Mouse (Mus musculus) heart, adult 9 months (tissue): ENCODE measurements around the gene Fancf.

ENCODE experiments used
- DNase-seq, 2 experiments: peaks; one replicate each; pipeline ENCODE4 v3.0.0; 2022; ENCODE audit warnings: low spot score in 2 of 2

The Fancf gene

DNA sequence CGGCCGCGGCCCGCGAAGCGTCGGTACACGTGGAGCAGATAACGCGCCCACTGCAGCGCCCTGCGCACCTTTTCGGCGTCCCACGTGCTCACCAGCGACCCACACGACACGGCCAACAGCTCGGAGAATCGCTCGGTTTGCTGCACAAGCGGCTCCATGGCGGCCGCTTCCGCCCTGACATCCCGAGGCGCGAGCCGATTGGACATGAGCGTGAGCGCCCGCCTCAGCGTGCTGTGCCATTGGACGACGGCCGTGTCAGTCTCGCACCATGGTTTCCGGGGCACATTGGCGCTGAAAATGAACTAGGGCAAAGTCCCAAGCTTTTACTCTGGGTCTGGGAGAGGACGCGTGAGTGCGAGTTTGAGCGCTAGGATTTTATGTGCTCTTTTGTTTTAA, at the start of gene Fancf:
TSS of gene Fancf (minus strand) at position 171 of the 396 bp plus-strand sequence.
- DNase-seq, result peak; percentile 98

DNA sequence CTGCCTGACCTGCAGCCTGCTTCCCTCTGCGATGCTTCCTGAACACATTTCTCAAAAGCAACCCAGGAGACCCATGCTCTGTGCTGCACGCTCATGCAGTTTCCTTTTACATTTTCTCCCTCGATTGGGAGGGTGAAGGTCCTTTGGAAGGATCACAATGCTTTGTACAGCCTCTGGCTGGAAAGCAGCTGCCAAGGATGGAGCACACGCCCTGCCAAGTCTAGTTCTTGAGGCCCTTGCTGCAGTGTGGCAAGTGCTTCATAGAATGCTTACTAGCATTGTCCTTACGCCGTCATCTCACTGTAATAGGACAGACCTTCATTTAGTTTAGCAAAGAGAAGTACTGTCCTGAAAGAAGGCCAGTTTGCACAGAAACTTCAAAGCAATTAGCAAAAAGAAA, 37.0 kb upstream of the Fancf start:
- DNase-seq, result no peak

DNA sequence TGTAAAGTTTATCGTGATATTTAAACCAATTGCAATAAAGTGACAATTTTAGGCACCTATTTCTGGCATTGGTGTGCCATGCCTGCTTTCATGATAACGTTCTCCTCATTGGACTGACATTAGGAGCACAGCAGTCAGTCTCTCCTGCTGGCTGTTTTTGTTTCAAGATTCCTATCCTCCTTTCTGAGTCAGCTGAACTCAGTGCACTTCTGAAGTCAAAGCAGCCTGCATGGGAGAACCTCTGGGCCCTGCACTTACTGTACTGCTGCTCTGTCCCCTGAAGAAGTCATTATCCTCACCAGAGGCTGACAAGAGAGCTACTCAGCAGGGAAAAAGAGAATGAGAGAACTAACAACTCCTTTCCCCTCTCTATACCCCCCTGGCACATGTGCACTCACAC, 32.9 kb upstream of the Fancf start:
- no peak for DNase-seq

DNA sequence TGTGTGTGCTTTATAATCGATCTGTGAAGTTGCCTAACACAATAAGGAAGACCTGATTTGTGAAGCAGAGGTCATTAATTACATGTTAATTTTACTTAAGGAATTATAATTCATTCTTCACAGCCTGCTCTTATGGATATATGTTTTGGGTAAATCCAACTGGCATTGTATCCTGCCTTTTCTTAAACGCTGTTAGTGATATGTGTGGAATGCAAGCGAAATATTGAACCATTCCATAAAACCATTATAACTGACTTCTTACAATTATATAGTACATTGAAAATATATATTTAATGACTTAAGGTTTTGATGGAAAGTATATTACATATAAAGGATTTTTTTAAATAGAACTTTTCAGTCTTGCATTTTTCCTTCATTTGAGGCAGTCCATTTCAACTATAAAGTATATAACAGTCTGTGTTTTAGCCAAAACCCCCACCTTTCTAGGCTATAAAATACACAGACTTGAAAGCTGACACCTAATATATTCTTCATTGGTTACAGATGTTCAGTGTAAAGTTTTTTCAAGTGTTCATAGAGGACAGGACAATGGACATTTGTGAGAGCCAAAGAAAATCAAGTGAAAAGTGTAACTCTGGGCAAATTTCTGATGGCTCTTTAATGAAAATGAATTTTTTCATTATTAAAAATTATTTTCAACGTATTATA, 32.2 kb upstream of the Fancf start:
- DNase-seq, result no peak

DNA sequence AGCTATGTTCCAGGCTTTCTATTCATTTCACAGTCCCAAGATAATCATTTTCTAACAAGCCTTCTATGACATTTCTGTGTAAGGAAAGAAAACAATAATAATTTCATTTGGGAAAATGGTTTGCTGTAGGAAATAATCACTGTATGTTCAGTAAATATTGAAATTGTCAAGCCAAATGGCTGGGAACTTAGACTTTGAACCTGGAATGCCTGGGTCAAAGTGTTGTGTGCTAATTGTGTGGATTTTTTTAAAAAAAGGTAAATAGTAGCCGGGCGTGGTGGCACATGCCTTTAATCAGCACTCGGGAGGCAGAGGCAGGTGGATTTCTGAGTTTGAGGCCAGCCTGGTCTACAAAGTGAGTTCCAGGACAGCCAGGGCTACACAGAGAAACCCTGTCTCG, 30.9 kb upstream of the Fancf start:
- DNase-seq, result no peak

DNA sequence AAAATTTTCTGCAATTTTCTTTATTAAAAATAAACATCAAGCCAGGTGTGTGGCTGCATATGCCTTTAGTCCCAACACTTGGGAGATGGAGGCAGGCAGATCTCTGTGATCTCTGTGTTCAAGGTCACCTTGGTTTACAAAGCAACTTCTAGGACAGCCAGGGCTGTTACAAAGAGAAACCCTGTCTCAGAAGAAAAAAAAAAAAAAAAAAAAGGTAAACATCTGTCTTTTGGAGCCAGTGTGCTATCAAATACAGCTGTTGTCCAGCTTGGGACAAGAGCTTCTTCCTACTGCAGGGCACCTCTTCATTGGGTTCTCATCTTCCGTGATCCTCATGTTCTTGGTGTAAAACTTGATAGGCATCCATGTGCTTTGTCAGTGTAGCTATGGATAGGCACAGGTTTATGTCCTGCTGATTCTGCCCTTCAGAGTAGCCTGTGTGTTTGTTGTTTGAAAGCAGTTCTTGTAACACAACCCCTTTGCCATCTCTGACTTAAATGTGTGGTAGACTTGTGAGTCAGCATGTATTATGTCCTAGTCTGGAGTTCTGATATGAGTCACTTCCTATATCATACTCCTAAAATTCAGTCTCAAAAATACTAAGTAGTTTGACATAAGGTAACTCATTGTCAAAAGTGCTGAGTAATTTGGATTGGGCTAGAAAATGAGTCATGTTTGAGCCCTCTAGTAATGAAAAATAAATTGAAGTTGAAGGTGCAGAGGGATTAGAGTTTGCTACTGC, 30.3 kb upstream of the Fancf start:
- DNase-seq, result no peak

DNA sequence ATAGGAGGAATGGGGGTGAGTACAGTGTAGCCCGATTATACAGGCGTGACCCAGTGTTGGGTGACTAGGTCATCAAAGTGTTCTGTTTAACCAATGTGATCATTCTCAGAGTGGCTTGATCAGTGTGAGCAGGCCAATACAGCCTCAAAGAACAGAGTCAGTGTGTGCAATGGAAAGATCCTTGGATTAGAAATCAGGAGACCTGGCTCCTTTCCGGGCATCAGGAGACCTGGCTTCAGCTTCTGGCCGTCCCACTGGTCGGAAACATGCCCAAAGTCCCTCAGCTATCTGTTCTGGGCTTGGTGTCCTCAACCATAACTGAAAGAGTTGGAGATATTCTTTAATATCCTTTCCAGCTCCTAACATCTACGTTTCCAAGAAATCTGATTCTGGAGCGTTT, 27.5 kb upstream of the Fancf start:
- no peak for DNase-seq

DNA sequence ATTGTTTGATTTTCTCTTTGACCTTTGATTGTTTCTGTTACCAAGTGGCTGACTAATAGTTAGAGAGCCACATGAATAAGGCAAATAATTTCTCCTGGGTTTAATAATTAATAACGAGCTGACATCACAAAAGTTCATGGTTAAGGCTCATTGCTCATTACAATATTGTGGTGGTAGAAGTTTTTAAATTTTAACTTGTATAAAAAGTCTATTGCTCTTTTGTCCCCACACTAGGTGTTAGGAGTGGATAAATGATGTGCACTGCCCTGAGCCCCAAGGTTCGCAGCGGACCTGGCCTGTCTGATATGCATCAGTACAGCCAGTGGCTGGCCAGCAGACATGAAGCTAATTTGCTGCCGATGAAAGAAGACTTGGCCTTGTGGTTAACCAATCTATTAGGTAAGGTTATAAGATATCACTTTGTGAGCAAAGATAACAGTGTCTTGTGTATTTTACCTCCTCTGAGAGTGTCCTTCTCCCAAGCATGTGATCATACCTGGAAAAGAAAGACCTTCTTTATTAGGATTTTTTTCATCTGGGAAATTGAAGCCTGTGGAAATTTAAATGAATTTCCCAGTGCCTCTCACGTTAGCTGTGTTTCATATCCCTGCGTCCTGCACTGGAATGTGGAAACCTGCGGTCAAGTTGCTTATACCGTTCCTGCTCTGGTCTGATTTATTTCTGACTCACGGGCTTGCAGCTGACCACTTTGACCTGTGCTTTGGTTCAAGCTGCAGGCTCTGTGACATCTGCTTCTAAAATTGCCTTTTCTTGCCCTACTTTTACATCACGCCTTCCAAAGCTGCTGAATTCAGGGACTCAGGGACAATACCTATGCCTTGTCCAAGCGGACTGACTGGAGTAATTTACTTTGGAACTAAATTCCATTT, 25.9 kb upstream of the Fancf start:
- no peak for DNase-seq

DNA sequence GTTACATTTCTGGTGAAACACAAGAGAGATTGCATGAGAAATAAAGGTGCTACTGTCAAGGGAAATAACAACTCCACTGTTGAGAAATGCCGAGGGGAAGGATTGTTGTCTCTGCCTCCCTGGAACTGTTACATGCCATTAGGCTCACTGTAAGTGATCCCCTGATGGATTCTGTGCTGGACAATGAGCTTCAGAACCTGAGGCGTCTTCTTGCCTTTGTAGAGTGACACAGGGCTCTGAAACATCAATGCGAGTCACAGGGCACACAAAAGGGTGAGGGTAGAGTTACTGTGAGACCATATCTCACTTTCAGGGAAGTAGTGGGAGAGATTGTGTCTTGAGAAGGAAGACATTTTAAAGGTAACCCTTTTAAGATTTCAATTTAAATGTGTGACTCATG, 23.3 kb upstream of the Fancf start:
- DNase-seq, result no peak

DNA sequence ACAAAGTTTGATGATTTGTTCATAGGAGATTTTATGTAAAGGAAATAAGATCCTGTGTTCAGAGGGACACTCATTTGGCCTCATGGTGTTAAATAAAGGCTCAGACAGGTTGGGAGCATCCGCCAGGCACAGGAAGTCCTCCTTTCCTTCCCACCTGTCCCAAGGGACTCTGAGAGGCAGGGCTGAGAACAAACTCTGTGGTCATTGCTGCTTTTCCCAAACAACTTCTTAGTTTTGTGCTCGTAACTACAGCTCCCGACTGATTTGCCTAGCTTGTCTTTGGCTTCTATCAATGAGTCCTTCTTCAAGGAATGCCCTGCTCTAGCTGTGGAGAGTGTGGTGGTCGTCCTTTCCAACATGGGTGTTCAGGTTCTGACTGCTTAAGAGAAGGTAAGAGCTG, 18.1 kb upstream of the Fancf start:
- peak; percentile 23 to 37 for DNase-seq

DNA sequence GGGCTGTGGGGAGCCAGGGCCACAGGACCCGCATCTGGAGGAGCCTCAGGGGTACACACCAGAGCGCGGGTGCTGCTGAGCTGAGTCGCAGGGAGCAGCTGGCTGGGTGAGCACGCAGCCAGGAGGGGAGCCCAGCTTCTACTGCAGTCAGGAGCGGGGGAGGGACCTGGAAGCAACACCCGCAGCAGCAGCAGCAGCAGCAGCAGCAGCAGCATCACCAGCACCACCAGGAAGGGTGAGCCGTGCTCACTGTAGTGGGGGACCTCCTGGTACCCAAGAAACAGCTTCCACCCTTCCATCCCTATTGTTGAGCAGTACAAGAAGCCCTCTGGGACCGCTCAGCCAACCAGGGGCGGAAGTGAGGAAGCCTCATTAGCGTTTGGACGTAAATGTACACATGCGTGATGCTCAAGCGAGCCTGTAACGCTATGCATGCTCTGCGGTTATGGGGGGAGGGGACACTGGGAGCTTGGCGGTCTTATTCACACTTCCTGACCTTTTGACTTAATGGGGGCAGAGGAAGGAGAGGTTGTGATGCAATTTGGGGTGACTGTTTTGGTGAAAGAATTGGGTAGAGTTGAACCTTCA, 17.2 kb upstream of the Fancf start:
- DNase-seq, result peak; percentile 26 to 28

DNA sequence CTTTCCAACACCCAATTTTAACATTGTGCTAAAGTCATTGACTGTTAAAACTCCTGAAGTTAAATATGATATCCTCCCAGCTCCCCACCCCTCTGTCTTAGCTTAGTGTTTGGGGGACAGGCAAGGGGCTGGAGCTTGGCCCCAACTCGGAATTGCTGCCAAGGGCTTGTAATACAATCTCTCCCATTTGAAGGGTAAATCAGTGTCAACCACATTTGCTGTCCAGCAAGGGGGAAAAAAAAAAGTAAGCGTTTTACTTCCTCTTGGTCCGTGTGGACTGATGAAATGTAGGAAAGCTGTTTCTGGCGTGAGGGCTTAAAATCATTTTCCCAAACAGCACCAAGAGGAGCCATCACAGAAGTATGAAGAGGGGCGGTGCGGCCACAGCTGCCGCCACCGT, 16.7 kb upstream of the Fancf start:
- no peak for DNase-seq

DNA sequence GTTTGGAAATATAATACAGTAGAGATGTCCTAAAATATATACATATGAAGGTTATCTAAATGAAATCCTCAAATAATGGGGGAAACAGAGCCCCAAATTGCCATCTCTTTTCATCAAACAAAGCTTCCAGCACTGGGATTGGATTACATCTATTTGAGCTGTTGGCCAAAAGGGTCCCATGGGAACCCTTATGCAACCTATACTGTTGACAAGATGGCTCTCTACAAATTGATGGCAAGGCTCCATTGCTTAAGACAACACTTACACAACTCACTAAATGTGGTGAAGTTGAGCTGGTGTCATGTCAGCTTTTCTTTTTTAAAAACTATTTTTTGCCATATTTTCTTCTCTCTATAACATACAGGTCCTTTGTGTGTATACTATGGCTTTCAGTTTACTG, 14.2 kb upstream of the Fancf start:
- DNase-seq, result no peak

DNA sequence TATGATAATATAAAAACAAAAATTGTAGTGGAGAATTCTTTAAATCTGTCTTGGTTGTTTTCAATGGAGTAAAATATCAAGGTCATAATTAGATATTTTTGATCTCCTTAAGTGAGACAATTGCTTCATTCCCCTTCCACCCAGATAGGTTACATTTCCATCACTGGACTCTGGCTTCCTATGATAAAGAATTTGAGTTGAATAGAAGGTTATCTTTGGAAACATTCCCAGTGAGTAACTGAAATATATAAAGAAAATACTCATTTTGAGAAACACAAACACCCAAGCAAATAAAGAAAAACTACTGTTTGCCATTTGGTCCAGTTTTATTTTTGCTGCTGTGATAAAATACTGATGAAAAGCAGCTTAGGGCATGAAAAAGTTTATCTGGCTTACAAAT, 10.5 kb upstream of the Fancf start:
- DNase-seq, result no peak

DNA sequence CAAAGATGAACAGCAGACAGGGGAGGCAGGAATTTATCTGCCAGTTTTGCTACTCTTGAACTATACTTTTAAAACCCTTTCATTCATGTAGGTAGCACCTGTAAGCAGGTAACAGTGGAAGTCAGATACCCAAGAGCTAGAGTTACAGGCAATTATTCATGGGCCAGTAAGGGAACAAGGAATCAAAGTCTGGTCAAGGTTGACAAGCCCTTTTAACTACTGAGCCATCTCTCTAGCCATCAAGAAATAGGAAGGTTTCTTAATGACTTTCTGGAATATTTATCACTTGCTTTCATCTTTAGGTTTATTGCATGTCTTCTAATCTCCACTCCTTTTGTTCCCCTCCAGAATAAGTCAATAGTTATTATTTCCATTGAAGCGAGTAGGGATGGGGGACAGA, 10.0 kb upstream of the Fancf start:
- no peak for DNase-seq

DNA sequence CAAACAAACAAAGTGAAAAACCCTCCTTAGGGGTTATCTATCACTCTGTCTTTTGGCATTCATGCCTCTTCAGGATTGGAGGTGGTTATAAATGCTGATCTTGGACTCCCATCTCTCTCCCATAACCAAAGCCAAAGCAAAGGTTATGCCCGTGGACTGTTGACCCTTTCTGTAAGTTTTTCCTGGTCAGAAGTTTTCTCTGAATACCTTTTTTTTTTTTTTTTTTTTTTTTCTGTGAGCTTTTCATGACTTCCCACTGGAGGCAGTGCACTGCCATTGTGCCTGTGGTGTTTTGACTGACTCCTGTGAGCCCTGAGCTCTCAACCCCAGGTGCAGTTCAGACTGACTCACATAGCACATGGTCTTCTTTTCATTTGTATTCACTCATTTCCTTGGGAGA, 5.9 kb upstream of the Fancf start:
- no peak for DNase-seq

DNA sequence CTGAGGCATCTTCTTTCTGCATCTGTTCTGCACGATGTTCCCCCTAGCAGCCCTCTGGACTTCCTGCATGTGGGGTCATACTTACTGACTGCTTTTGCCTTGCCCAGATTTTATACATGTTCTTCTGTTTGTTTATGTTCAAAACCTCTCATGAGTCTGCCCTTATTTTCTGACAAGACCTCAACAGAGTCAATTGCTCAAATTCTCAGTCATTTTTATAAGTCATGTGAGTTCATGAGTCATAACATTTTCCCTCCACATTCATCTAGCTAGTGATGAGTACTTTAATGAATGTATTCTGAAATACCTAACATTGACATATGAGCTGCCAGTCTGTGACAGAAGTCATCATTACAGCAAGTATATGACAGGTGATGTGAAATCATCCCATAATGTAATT, 3.3 kb upstream of the Fancf start:
- DNase-seq, result no peak

DNA sequence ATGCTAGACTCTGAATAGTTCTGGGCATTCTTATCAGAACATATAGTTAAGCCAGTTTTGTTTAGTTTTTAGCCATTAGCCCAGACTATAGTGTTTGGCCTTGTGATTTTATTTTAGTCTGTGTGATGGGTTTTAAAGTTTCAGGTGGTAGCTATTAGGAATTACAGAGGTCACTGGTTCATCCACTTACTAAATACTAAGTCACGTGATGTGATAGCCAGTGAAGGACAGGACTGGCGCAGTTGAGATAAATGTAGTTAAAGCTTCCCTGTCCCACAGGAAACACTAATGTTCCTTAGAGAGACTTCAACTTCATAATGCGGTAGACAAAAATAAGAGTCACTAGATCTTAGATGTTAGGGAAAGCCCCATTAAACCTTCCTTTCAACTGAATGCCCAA, 775 bp upstream of the Fancf start:
- no peak for DNase-seq

DNA sequence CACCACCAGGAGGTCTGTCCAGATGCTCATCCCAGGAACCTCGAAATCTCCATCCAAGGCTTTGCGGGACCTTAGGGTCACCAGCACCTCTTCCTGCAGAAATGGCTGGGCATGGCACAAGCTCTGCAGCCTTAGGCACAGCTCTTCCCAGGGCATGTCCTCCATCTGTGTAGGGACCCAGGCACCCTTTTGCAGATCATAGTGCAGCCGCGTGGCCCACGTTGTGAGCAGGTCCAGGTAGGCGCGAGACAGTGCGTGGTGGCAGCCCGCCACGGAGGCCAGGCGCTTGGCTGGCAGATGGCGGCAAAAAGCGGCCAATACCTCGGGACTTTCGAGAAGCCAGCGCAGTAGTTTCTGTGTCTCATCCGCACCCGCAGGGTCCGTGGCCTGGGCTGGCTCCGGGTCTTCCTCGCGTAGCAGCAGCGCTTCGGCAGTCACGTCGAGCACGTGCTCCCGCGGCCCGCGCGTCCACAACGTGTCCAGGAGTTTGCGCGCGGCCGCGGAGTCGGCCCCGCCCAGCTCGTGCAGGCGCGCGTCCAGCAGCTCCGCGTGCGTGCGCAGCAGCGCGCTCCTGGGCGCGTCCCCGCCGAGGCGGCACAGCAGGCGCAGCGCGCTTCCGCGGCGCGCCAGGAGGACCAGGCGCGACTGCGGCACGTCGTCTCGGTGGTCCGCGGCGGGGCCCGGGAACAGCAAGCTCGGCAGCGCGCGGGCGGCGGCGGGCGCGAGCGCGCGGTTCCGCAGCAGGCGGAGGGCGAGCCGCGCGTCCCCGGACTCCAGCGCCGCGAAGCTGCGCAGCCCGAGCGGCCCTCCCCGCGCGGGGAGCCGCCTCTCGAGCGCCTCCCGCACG, 594 bp downstream of the Fancf start, which contains the start of gene Gas2:
TSS of gene Gas2 (plus strand) at position 766 of the 847 bp plus-strand sequence.
- peak; percentile 90 to 91 for DNase-seq

DNA sequence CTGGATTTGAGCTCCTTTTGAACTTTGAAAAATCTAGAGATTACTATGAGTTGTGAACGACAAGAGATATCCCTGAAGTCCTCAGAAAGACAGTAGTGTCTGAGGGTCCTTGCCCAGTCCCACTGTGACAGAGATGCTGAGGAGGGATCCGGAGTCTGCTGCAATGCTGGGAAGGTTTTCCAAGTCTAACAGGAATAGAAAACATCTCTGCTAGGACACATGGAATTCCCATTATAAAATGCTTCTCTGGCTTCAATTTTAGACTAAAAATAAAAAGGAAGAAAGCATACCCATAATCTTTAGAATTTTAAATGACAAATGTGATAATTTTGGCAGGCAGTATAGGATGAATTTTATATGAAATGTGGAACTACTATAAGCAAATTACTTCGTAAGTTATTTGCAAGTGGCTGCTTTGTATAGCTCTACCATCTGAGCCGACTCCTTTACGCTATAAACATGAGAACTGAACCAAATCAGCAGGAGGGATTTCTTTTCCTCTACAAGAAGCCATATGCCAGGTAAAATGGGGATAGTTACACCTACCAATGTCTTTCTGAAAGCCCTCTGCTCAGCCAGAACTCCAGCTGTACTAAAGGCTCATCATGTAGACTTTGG, 10.1 kb downstream of the Fancf start:
- DNase-seq, result no peak

DNA sequence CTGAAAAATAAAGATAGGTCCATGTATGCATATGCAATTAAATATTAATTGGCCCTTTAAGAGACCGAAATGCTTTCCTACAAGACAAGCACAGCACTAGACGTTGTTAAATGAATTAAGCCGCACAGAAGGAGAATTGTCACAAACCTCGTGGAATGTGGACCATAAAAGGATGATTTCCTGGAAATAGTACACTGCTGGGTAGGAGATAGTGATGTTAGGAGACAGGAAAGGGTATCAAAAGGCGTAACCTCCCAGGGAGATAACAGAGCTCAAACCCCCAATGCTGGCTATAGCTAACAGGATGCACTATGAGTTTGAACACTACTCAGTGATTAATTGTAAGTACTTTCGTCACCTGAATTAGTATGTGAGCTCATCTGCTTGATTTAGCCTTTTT, 11.2 kb downstream of the Fancf start:
- no peak for DNase-seq
